Mouse (Mus musculus) megakaryocyte, embryonic 14.5 days (primary cell): Measurements from ENCODE around the gene Grin2b. TPM values are rescaled to one million over a fixed set of nuclear protein-coding genes. Genes with fewer than 3 reads are reported as not detected.
"Not testable (repeated sequence)": the region's sequence is repeated elsewhere in the genome, so short reads cannot be mapped to it uniquely, and the experiment has no call there.

Experiments used
- H3K27me3 ChIP-seq: replicated peaks from 2 replicates; pipeline ENCODE3; 2012; ENCODE audit warnings: inconsistent platforms
- H3K36me3 ChIP-seq: replicated peaks from 2 replicates; pipeline ENCODE3; 2012; ENCODE audit warnings: low read length, inconsistent platforms, mixed read lengths
- H3K4me1 ChIP-seq: 2 replicates; pipeline ENCODE4 v1.6.1; 2012; ENCODE audit warnings: inconsistent platforms
- H3K4me3 ChIP-seq: replicated peaks from 2 replicates; pipeline ENCODE3; 2012; ENCODE audit warnings: moderate library complexity, mild to moderate bottlenecking, inconsistent platforms
- H3K9me3 ChIP-seq: 2 replicates; pipeline ENCODE4 v1.6.1; 2012; ENCODE audit warnings: inconsistent platforms
- FLI1 ChIP-seq: IDR thresholded peaks from 2 replicates; pipeline ENCODE4 v1.6.1; 2012; ENCODE audit warnings: low read length, inconsistent platforms, mixed read lengths
- GATA1 ChIP-seq: IDR thresholded peaks from 3 replicates; pipeline ENCODE4 v1.6.1; 2012; ENCODE audit warnings: mixed read lengths, low read length, inconsistent platforms, borderline replicate concordance
- polyA plus RNA-seq: library from polyadenylated mRNA; stranded (reverse); fragments of >175 nt; gene quantifications from 2 replicates; pipeline ENCODE4 v1.2.3, GENCODE M21; 2012; ENCODE audit warnings: low replicate concordance; ENCODE audit not compliant: insufficient read depth

Grin2b gene
- polyA plus RNA-seq, 1 experiment, result not detected

GRCm38 (mm10) chr6:135832041-135832440 lies 341.3 kb downstream of the Grin2b start:
- no peak overlapping the region for H3K4me3 ChIP-seq
- no peaks in the 10 kb centered on the region for H3K9me3 ChIP-seq
- H3K36me3 ChIP-seq, result no peaks in the 10 kb centered on the region
- H3K4me1 ChIP-seq, result no peaks in the 10 kb centered on the region
- H3K27me3 ChIP-seq, result no peaks in the 10 kb centered on the region
- TF ChIP-seq FLI1 (no peak), GATA1 (no peak)

DNA sequence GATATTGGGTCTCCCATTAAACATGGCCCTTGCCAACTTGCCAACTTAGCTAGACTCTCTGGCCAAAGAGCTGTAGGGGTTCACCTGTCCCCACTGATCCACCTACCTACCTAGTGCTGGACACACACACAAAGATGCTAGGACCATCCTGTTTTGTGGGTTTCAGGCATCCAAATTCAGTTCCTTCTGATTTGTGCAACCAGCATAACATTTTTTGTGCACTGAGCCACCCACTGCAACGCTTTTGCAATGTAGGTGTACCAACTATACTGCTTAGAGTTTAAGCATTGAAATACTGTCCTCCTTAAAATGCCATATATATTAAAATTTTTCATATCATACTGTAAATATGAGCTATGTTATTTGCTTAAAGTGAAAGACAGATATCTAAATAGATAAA lies 342.3 kb downstream of the Grin2b start:
- Histone ChIP-seq H3K9me3 (no peaks in the 10 kb centered on the region), H3K4me3 (no peak overlapping the region)
- TF ChIP-seq FLI1 (no peak), GATA1 (no peak)

GRCm38 (mm10) chr6:135829458-135829857 lies 343.9 kb downstream of the Grin2b start:
- no peaks in the 10 kb centered on the region for H3K27me3 ChIP-seq
- no peaks in the 10 kb centered on the region for H3K4me1 ChIP-seq
- no peaks in the 10 kb centered on the region for H3K9me3 ChIP-seq
- H3K4me3 ChIP-seq, result no peak overlapping the region
- H3K36me3 ChIP-seq, result no peaks in the 10 kb centered on the region
- TF ChIP-seq FLI1, result no peak
- no peak for TF ChIP-seq GATA1

More for the DNA sequence above, 342.3 kb downstream of the Grin2b start:
- H3K4me1 ChIP-seq, result no peaks in the 10 kb centered on the region
- no peaks in the 10 kb centered on the region for H3K27me3 ChIP-seq
- H3K36me3 ChIP-seq, result no peaks in the 10 kb centered on the region

DNA sequence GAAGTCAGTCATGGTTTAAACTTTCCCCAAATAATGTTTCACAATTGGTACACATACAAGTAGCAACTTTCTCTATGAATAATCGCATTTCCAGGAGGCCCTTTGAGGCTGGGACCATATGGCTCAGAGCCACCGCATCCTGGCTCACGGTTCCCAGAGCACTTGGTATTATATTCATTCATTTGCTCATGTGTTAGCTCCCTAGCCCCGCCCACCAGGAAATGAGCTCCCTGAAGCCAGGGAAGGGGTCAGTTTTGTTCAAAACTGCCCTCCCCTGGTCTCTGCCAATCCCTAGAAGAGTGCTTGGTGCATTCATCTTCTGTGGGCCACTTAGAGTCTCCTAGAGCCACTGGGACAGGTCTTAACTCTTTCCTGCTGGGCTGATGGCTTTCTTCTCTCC lies 344.3 kb downstream of the Grin2b start:
- TF ChIP-seq GATA1, result no peak
- no peak for TF ChIP-seq FLI1
- no peaks in the 10 kb centered on the region for H3K9me3 ChIP-seq
- no peaks in the 10 kb centered on the region for H3K36me3 ChIP-seq
- H3K4me3 ChIP-seq, result no peak overlapping the region
- H3K4me1 ChIP-seq, result no peaks in the 10 kb centered on the region
- H3K27me3 ChIP-seq, result no peaks in the 10 kb centered on the region

GRCm38 (mm10) chr6:135827942-135828341 lies 345.4 kb downstream of the Grin2b start:
- no peaks in the 10 kb centered on the region for H3K36me3 ChIP-seq
- H3K27me3 ChIP-seq, result no peaks in the 10 kb centered on the region
- H3K9me3 ChIP-seq, result no peaks in the 10 kb centered on the region
- no peak overlapping the region for H3K4me3 ChIP-seq
- H3K4me1 ChIP-seq, result no peaks in the 10 kb centered on the region
- no peak for TF ChIP-seq FLI1
- TF ChIP-seq GATA1, result no peak

GRCm38 (mm10) chr6:135827317-135827716 lies 346.0 kb downstream of the Grin2b start:
- TF ChIP-seq FLI1, result no peak
- no peak for TF ChIP-seq GATA1

DNA sequence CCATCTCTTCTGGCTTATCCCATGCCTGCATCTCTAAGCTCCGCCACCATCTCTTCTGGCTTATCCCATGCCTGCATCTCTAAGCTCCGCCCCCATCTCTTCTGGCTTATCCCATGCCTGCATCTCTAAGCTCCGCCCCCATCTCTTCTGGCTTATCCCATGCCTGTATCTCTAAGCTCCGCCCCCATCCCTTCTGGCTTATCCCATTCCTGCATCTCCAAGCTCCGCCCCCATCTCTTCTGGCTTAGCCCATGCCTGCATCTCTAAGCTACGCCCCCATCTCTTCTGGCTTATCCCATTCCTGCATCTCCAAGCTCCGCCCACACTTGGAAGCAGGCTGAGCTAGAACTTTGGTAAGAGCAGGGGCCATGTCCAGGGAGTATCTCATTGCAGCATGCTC lies 346.5 kb downstream of the Grin2b start:
- not testable (repeated sequence) for H3K9me3 ChIP-seq, H3K4me3 ChIP-seq, H3K4me1 ChIP-seq, H3K27me3 ChIP-seq, H3K36me3 ChIP-seq

More at GRCm38 (mm10) chr6:135827317-135827716, 346.0 kb downstream of the Grin2b start:
- no peaks in the 10 kb centered on the region for H3K36me3 ChIP-seq
- no peaks in the 10 kb centered on the region for H3K4me1 ChIP-seq
- no peaks in the 10 kb centered on the region for H3K27me3 ChIP-seq
- H3K9me3 ChIP-seq, result no peaks in the 10 kb centered on the region
- H3K4me3 ChIP-seq, result no peak overlapping the region

GRCm38 (mm10) chr6:135817391-135817790 lies 355.9 kb downstream of the Grin2b start:
- Histone ChIP-seq H3K4me3 (peak overlapping the region; percentile 57), H3K27me3 (no peaks in the 10 kb centered on the region), H3K4me1 (no peaks in the 10 kb centered on the region), H3K36me3 (no peaks in the 10 kb centered on the region), H3K9me3 (peaks cover 3% of the 10 kb centered on the region; the same call in 1 of the 2 replicates)
- TF ChIP-seq FLI1 (no peak), GATA1 (no peak)

DNA sequence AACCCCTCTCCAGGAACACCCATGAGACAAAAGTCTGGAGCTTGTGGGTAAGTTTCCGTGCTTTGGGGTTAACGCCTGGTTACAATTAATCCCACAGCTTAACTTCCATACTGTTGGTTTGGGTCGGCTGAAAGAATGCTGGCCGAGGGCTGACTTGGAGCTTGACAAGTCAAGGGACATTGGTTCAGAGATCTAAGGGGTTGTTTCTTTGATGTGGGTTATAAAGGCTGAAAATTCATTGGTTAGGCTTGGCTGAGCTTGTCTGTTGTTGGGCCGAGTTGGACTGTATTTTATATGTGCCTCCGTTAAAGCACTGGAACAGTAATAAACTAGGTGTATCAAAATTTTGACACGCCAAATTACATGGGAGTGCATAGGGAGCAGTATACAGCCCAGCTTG lies 359.6 kb downstream of the Grin2b start:
- Histone ChIP-seq H3K9me3 (peaks cover 3% of the 10 kb centered on the region; the same call in 1 of the 2 replicates), H3K4me3 (no peak overlapping the region), H3K36me3 (no peaks in the 10 kb centered on the region), H3K4me1 (no peaks in the 10 kb centered on the region), H3K27me3 (no peaks in the 10 kb centered on the region)
- TF ChIP-seq FLI1, result no peak
- TF ChIP-seq GATA1, result no peak

- H3K27me3 ChIP-seq, result no peaks in the 10 kb centered on the region
- H3K36me3 ChIP-seq, result no peaks in the 10 kb centered on the region
- no peak for TF ChIP-seq GATA1
- TF ChIP-seq FLI1, result no peak
- H3K4me1 ChIP-seq, result no peaks in the 10 kb centered on the region
- H3K9me3 ChIP-seq, result 0 out of 2 replicates have a peak, but pooled peaks cover 4% of the 10 kb centered on the region
- H3K4me3 ChIP-seq, result no peak overlapping the region
These were observed 367.9 kb downstream of the Grin2b start for GRCm38 (mm10) chr6:135805436-135805835.

- peaks cover 10% of the 10 kb centered on the region; the same call in 1 of the 2 replicates for H3K9me3 ChIP-seq
- H3K4me1 ChIP-seq, result no peaks in the 10 kb centered on the region
- TF ChIP-seq GATA1 (no peak), FLI1 (no peak)
These were observed 373.4 kb downstream of the Grin2b start for GRCm38 (mm10) chr6:135799949-135800348.

More at GRCm38 (mm10) chr6:135799949-135800348, 373.4 kb downstream of the Grin2b start:
- Histone ChIP-seq H3K4me3 (no peak overlapping the region), H3K36me3 (no peaks in the 10 kb centered on the region), H3K27me3 (no peaks in the 10 kb centered on the region)
